Mouse (Mus musculus): ENCODE data around the gene Islr.

Islr gene

GRCm38 (mm10) chr9:58220218-58220903 is 16.3 kb upstream of the Islr start:
- DNase-seq (ENCODE audit: low spot score), result peak; percentile 32

- no peak for DNase-seq (ENCODE audit: low spot score)
Measured at GRCm38 (mm10) chr9:58218539-58218938, 14.4 kb upstream of the Islr start.

GRCm38 (mm10) chr9:58216402-58216801 is 12.3 kb upstream of the Islr start:
- no peak for DNase-seq (ENCODE audit: low spot score)

- no peak for DNase-seq (ENCODE audit: low spot score)
Measured at GRCm38 (mm10) chr9:58214519-58215180, 10.5 kb upstream of the Islr start.

GRCm38 (mm10) chr9:58213865-58214264 is 9.8 kb upstream of the Islr start:
- no peak for DNase-seq (ENCODE audit: low spot score)

- no peak for DNase-seq (ENCODE audit: low spot score)
Measured at GRCm38 (mm10) chr9:58213377-58213776, 9.3 kb upstream of the Islr start.

- DNase-seq (ENCODE audit: low spot score), result no peak
Measured at GRCm38 (mm10) chr9:58210304-58210627, 6.2 kb upstream of the Islr start.

GRCm38 (mm10) chr9:58209462-58210303 is 5.6 kb upstream of the Islr start:
- DNase-seq (ENCODE audit: low spot score), result no peak

- DNase-seq (ENCODE audit: low spot score), result no peak
Measured at GRCm38 (mm10) chr9:58206013-58206412, 1.9 kb upstream of the Islr start.

- DNase-seq (ENCODE audit: low spot score), result peak; percentile 78
Measured at GRCm38 (mm10) chr9:58204448-58205000, 418 bp upstream of the Islr start.

GRCm38 (mm10) chr9:58202676-58203453 is 1.2 kb downstream of the Islr start:
- no peak for DNase-seq (ENCODE audit: low spot score)

- no peak for DNase-seq (ENCODE audit: low spot score)
Measured at GRCm38 (mm10) chr9:58201861-58202549, 2.1 kb downstream of the Islr start.

GRCm38 (mm10) chr9:58201091-58201842 is 2.8 kb downstream of the Islr start:
- DNase-seq (ENCODE audit: low spot score), result no peak

GRCm38 (mm10) chr9:58200270-58201090 is 3.6 kb downstream of the Islr start:
- no peak for DNase-seq (ENCODE audit: low spot score)

- no peak for DNase-seq (ENCODE audit: low spot score)
Measured at GRCm38 (mm10) chr9:58199381-58200269, 4.5 kb downstream of the Islr start.

- DNase-seq (ENCODE audit: low spot score), result no peak
Measured at GRCm38 (mm10) chr9:58198801-58199371, 5.2 kb downstream of the Islr start.

- no peak for DNase-seq (ENCODE audit: low spot score)
Measured at GRCm38 (mm10) chr9:58197781-58198701, 6.1 kb downstream of the Islr start.

Measured in T-cell, adult 2 months (primary cell).